18 mouse cellular contexts compared by ENCODE assay signal in genomic region chr2:158951061-158951460, GRCm38 (mm10).
DNase-seq lines count a peak whose midpoint lies in the region; TF ChIP-seq lines count a peak whose summit lies in the region.
"Had no signal": no experiment of that assay in that cellular context is flagged by ENCODE, and none has a peak within 500 bp of the region (broad histone marks: within the 10 kb centered on the region; RNA-seq: fewer than 3 reads in every experiment).

No protein-coding gene starts in this region.

- H3K79me2 ChIP-seq in myocyte (ENCODE audit: control insufficient read depth, insufficient read depth), result no peaks in the 10 kb centered on the region

- no peaks in the 10 kb centered on the region for H3K27me3 ChIP-seq in myocyte (ENCODE audit: control insufficient read depth, insufficient read depth, insufficient read length)
- H3K27me3 ChIP-seq: heart, embryonic 12.5 days; intestine, embryonic 15.5 days; midbrain, embryonic 13.5 days had no signal

- TF ChIP-seq POLR2A in myocyte (IDR thresholded peaks at IDR 0.05; ENCODE audit: insufficient read length, low read depth), result no peak

- no peaks in the 10 kb centered on the region for H3K36me3 ChIP-seq in myocyte (ENCODE audit: control insufficient read depth, insufficient read depth)
- H3K36me3 ChIP-seq: heart, embryonic 12.5 days; intestine, embryonic 15.5 days; limb, embryonic 12.5 days; midbrain, embryonic 13.5 days had no signal

- H3ac ChIP-seq in myocyte (ENCODE audit: control insufficient read depth, insufficient read length), result no peak overlapping the region

- peak; percentile 10 for DNase-seq in heart, postnatal 4 days
- DNase-seq in heart, adult 8-10 months (ENCODE audit: low spot score), result no peak
- DNase-seq in retina, embryonic 14.5 days (ENCODE audit: low spot score), result peak; percentile 26
- DNase-seq in retina, postnatal 1 day, result no peak
- DNase-seq in embryo, embryonic 11.5 days (ENCODE audit: low read depth, low spot score), result peak; percentile 24
- no peak for DNase-seq in cerebellum, adult 11 months
- no peak for DNase-seq in gastrocnemius, postnatal 10 days
- DNase-seq: cerebellum, postnatal 36 days; gastrocnemius, postnatal 25 days; heart, postnatal 36 days; layer of hippocampus, postnatal 36 days; lung, postnatal 36 days; right cerebral cortex, postnatal 25 days had no signal

- no peak overlapping the region for H3K4me2 ChIP-seq in myocyte (ENCODE audit: low read depth)
- H3K4me2 ChIP-seq: heart, embryonic 12.5 days; intestine, embryonic 15.5 days; limb, embryonic 12.5 days; midbrain, embryonic 13.5 days had no signal

- H3K4me3 ChIP-seq in myocyte, result no peak overlapping the region
- H3K4me3 ChIP-seq: heart, embryonic 12.5 days; intestine, embryonic 15.5 days; limb, embryonic 12.5 days; midbrain, embryonic 13.5 days had no signal

TF ChIP-seq in myocyte, 11 proteins besides CTCF, POLR2A, EP300 and RAD21:
- peak; percentile 60 for TF ChIP-seq REST (IDR thresholded peaks at IDR 0.05; ENCODE audit: insufficient read depth, insufficient read length)
- no peak for TF ChIP-seq CEBPB (IDR thresholded peaks at IDR 0.05; ENCODE audit: insufficient read depth, poor library complexity, severe bottlenecking)
- no peak for TF ChIP-seq E2F4 (IDR thresholded peaks at IDR 0.05; ENCODE audit: insufficient read depth)
- no peak for TF ChIP-seq POLR2AphosphoS2 (IDR thresholded peaks at IDR 0.05; ENCODE audit: insufficient read length, low read depth)
- no peak for TF ChIP-seq MYOG (IDR thresholded peaks at IDR 0.05; ENCODE audit: control insufficient read depth in 1 of 3, insufficient read depth in 1 of 3, insufficient read length in 2 of 3, low read depth in 2 of 3)
- no peak for TF ChIP-seq MYOD1 (IDR thresholded peaks at IDR 0.05; ENCODE audit: control insufficient read depth in 1 of 3, insufficient read length in 2 of 3, low read depth in 2 of 3)

Comparison
In these comparisons a context has a peak if more than half of its experiments do, and no peak if none do; other contexts are left out.
1. DNase-seq: peak in heart, postnatal 4 days (single experiment), retina, embryonic 14.5 days (single experiment) and embryo, embryonic 11.5 days (single experiment); none in heart, adult 8-10 months (single experiment), retina, postnatal 1 day (single experiment), cerebellum, adult 11 months (single experiment) and gastrocnemius, postnatal 10 days (single experiment).